Mouse (Mus musculus): ENCODE measurements around the gene Rasa3.

Rasa3 gene

GRCm38 (mm10) chr8:13677413-13677883 is at the start of gene Rasa3:
Rasa3 (minus strand) TSS chr8:13677603.
- DNase-seq: peak; percentile 97

- peak; percentile 70 for DNase-seq
These were observed 48.3 kb upstream of the Rasa3 start for GRCm38 (mm10) chr8:13725722-13726121.

GRCm38 (mm10) chr8:13718980-13719379 is 41.6 kb upstream of the Rasa3 start:
- DNase-seq: no peak

GRCm38 (mm10) chr8:13708514-13708913 is 31.1 kb upstream of the Rasa3 start:
- no peak for DNase-seq

GRCm38 (mm10) chr8:13706918-13707317 is 29.5 kb upstream of the Rasa3 start:
- no peak for DNase-seq

GRCm38 (mm10) chr8:13705668-13706067 is 28.3 kb upstream of the Rasa3 start, which contains the start of gene Cfap97d2:
Cfap97d2 (plus strand) TSS chr8:13705889.
- DNase-seq: peak; percentile 63

GRCm38 (mm10) chr8:13704301-13704700 is 26.9 kb upstream of the Rasa3 start:
- DNase-seq: no peak

GRCm38 (mm10) chr8:13703756-13704155 is 26.4 kb upstream of the Rasa3 start:
- no peak for DNase-seq

GRCm38 (mm10) chr8:13702755-13703154 is 25.4 kb upstream of the Rasa3 start:
- no peak for DNase-seq

GRCm38 (mm10) chr8:13699323-13699949 is 22.0 kb upstream of the Rasa3 start:
- DNase-seq: no peak

GRCm38 (mm10) chr8:13698281-13698680 is 20.9 kb upstream of the Rasa3 start:
- DNase-seq: no peak

- DNase-seq: no peak
These were observed 20.3 kb upstream of the Rasa3 start for GRCm38 (mm10) chr8:13697681-13698080.

GRCm38 (mm10) chr8:13697196-13697595 is 19.8 kb upstream of the Rasa3 start:
- DNase-seq: no peak

GRCm38 (mm10) chr8:13696157-13696556 is 18.8 kb upstream of the Rasa3 start:
- no peak for DNase-seq

- no peak for DNase-seq
These were observed 17.9 kb upstream of the Rasa3 start for GRCm38 (mm10) chr8:13695203-13695867.

GRCm38 (mm10) chr8:13694735-13695134 is 17.3 kb upstream of the Rasa3 start:
- no peak for DNase-seq

GRCm38 (mm10) chr8:13692302-13693066 is 15.1 kb upstream of the Rasa3 start:
- DNase-seq: no peak

- no peak for DNase-seq
These were observed 11.9 kb upstream of the Rasa3 start for GRCm38 (mm10) chr8:13689331-13689730.

- no peak for DNase-seq
These were observed 11.1 kb upstream of the Rasa3 start for GRCm38 (mm10) chr8:13688461-13688860.

GRCm38 (mm10) chr8:13687941-13688340 is 10.5 kb upstream of the Rasa3 start:
- peak; percentile 59 for DNase-seq

- peak; percentile 49 for DNase-seq
These were observed 9.8 kb upstream of the Rasa3 start for GRCm38 (mm10) chr8:13687101-13687717.

- DNase-seq: peak; percentile 83
These were observed 9.0 kb upstream of the Rasa3 start for GRCm38 (mm10) chr8:13686426-13686825.

GRCm38 (mm10) chr8:13685674-13686314 is 8.4 kb upstream of the Rasa3 start:
- peak; percentile 69 for DNase-seq

All from thymus, postnatal 14 days (tissue).